Comparison of ENCODE assay signal across 9 mouse cellular contexts in the genomic region with DNA sequence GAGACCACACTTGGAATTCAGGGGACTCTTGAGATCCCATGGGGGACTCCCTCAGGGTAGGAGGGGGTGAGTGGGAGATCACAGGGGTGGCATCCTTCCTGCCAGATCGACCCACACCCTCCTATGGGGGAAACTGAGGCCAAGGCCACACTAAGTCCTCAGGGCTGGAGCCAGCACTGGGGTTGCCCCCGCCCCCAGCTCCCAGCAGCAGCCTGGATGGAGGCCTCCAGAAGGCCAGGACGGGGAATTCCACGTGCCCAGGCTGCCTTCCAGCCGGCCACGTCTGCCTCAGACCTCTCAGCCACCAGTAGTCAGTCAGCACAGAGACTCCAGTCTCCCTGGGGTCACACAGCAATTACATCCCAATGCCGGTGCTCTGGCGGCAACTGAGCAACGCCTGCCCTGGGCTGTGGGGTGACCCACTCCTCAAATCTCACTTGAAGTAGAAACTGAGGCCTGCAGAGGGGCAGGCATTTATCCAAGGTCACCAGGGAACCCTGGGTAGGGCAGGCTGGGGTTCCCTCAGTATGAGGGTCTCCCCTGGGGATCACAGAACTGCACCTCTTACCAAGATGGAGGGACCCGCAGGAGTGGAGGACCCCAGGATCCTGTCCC. TPM values are rescaled to one million over a fixed set of nuclear protein-coding genes. Genes with fewer than 3 reads are reported as not detected.
DNase-seq lines count a peak whose midpoint lies in the region; ATAC-seq and TF ChIP-seq lines count a peak whose summit lies in the region.
"Had no signal": no experiment of that assay in that cellular context is flagged by ENCODE, and none has a peak within 500 bp of the region (broad histone marks: within the 10 kb centered on the region; RNA-seq: fewer than 3 reads in every experiment).

No protein-coding gene starts in this region.

- no peaks in the 10 kb centered on the region for H3K36me3 ChIP-seq in liver, adult 2 months (ENCODE audit: control insufficient read depth, insufficient read depth, low read length)
- no peaks in the 10 kb centered on the region for H3K36me3 ChIP-seq in neural tube, embryonic 15.5 days

- TF ChIP-seq CTCF in liver, adult 2 months (IDR thresholded peaks at IDR 0.05; ENCODE audit: low read depth, low read length): no peak

- peak overlapping the region; percentile 86 for H3K9ac ChIP-seq in liver, adult 2 months (ENCODE audit: low read depth, low read length)
- H3K9ac ChIP-seq in neural tube, embryonic 15.5 days (replicated peaks): peak overlapping the region; percentile 55; the same call in 1 of the 2 replicates

- peaks cover 41% of the 10 kb centered on the region for H3K4me1 ChIP-seq in liver, adult 2 months (ENCODE audit: control insufficient read depth, insufficient read depth, low read length)
- H3K4me1 ChIP-seq in neural tube, embryonic 15.5 days: peaks cover 55% of the 10 kb centered on the region

- peak overlapping the region; percentile 81 for H3K4me2 ChIP-seq in neural tube, embryonic 15.5 days

- no peak for ATAC-seq in neural tube, embryonic 15.5 days (ENCODE audit: low FRiP score)

- TF ChIP-seq POLR2A in liver, adult 2 months (IDR thresholded peaks at IDR 0.05; ENCODE audit: extremely low read depth, insufficient read depth, low read length): no peak

- 12% methylated on average over 10 of the region's 10 CpGs for WGBS in liver, adult 2 months
- 29% methylated on average over 8 of the region's 10 CpGs for WGBS in neural tube, embryonic 15.5 days

- peak overlapping the region; percentile 98 for H3K27ac ChIP-seq in liver, adult 2 months (replicated peaks; ENCODE audit: insufficient read depth, low read depth, low read length)
- H3K27ac ChIP-seq in neural tube, embryonic 15.5 days (replicated peaks): peak overlapping the region; percentile 57; the same call in 1 of the 2 replicates
- H3K27ac ChIP-seq: macrophage had no signal

- H3K79me2 ChIP-seq in liver, adult 2 months (ENCODE audit: control insufficient read depth, insufficient read depth, low read length): peaks cover 55% of the 10 kb centered on the region

- peak overlapping the region; percentile 84 for H3K4me3 ChIP-seq in liver, adult 2 months (ENCODE audit: insufficient read depth, low read depth, low read length)
- H3K4me3 ChIP-seq in neural tube, embryonic 15.5 days (replicated peaks): peak overlapping the region; percentile 46; the same call in 1 of the 2 replicates

- DNase-seq in thymus, postnatal 14 days: peak; percentile 6
- no peak for DNase-seq in thymus, postnatal 10 days (ENCODE audit: low spot score in 2 of 2)
- peak; percentile 73 to 74 for DNase-seq in cerebellum, postnatal 25 days
- peak; percentile 72 to 74 for DNase-seq in heart, adult 18-20 months
- peak; percentile 68 for DNase-seq in kidney, adult 18-20 months
- DNase-seq in liver, adult 2 months (ENCODE audit: extremely low read depth, low read depth, low spot score): peak; percentile 66
- DNase-seq in T-cell, adult 2 months (ENCODE audit: low spot score): no peak

- no peaks in the 10 kb centered on the region for H3K9me3 ChIP-seq in neural tube, embryonic 15.5 days (replicated peaks)

- no peaks in the 10 kb centered on the region for H3K27me3 ChIP-seq in liver, adult 2 months (ENCODE audit: control insufficient read depth, insufficient read depth, low read length)
- H3K27me3 ChIP-seq in neural tube, embryonic 15.5 days (replicated peaks): peaks cover 13% of the 10 kb centered on the region

RNA-seq across cellular contexts. Expression of a gene that starts 30.1 kb away (rescaled TPM):
- 10 to 100 TPM; 91.0 to 93.4 TPM for total RNA-seq in heart, adult 18-20 months (2021)
- total RNA-seq in liver, adult 2 months (2014; rRNA removed): 7.4 and 16.4 TPM in 2 replicates
- 32.8 and 56.4 TPM in 2 replicates for polyA plus RNA-seq in liver, adult 2 months (2012; rRNA removed)
- 35.0 and 35.8 TPM in 2 replicates for polyA plus RNA-seq in neural tube, embryonic 15.5 days (2015; fragmentation: Nextera tagmentation; extraction: Ambion mirVana)

RNA-seq across cellular contexts. Expression of a gene that starts 32.5 kb away (rescaled TPM):
- total RNA-seq in heart, adult 18-20 months (2021): 1 to 10 TPM; 1.9 to 2.2 TPM
- 1.3 and 1.5 TPM in 2 replicates for total RNA-seq in liver, adult 2 months (2014; rRNA removed)
- 2.3 and 4.1 TPM in 2 replicates for polyA plus RNA-seq in liver, adult 2 months (2012; rRNA removed)
- 2.5 and 9.3 TPM in 2 replicates for polyA plus RNA-seq in neural tube, embryonic 15.5 days (2015; fragmentation: Nextera tagmentation; extraction: Ambion mirVana)

RNA-seq across cellular contexts. Expression of a gene that starts 36.5 kb away (rescaled TPM):
- under 1 TPM in 1 of 2 experiments, not detected in 1; 0.51 TPM for total RNA-seq in heart, adult 18-20 months (2021)
- 0.40 TPM in 1 of 2 replicates, not detected in the other for total RNA-seq in liver, adult 2 months (2014; rRNA removed)
- 0.26 and 1.4 TPM in 2 replicates for polyA plus RNA-seq in liver, adult 2 months (2012; rRNA removed)
- polyA plus RNA-seq in neural tube, embryonic 15.5 days (2015; fragmentation: Nextera tagmentation; extraction: Ambion mirVana): 3.4 and 3.6 TPM in 2 replicates

RNA-seq across cellular contexts. Expression of a gene that starts 41.1 kb away (rescaled TPM):
- 1 to 10 TPM in 1 of 2 experiments, under 1 TPM in 1; 0.65 to 2.3 TPM for total RNA-seq in heart, adult 18-20 months (2021)
- total RNA-seq in liver, adult 2 months (2014; rRNA removed): 2.4 TPM in 1 of 2 replicates, not detected in the other
- polyA plus RNA-seq in liver, adult 2 months (2012; rRNA removed): 0.32 and 0.44 TPM in 2 replicates
- polyA plus RNA-seq in neural tube, embryonic 15.5 days (2015; fragmentation: Nextera tagmentation; extraction: Ambion mirVana): 5.7 and 7.2 TPM in 2 replicates

RNA-seq across cellular contexts. Expression of a gene that starts 41.1 kb away (rescaled TPM):
- total RNA-seq in heart, adult 18-20 months (2021): 10 to 100 TPM; 49.9 to 59.6 TPM
- total RNA-seq in liver, adult 2 months (2014; rRNA removed): 39.7 and 53.8 TPM in 2 replicates
- 42.6 and 49.7 TPM in 2 replicates for polyA plus RNA-seq in liver, adult 2 months (2012; rRNA removed)
- polyA plus RNA-seq in neural tube, embryonic 15.5 days (2015; fragmentation: Nextera tagmentation; extraction: Ambion mirVana): 101 TPM in 2 replicates

Comparison
In these comparisons a context has a peak if more than half of its experiments do, and no peak if none do; other contexts are left out.
1. DNase-seq: peak in thymus, postnatal 14 days (single experiment), cerebellum, postnatal 25 days (2 of 2), heart, adult 18-20 months (2 of 2), kidney, adult 18-20 months (single experiment) and liver, adult 2 months (single experiment); none in thymus, postnatal 10 days (0 of 2) and T-cell, adult 2 months (single experiment).